Comparison of ENCODE assay signal across 26 mouse cellular contexts in genomic region chr1:134894803-134895202, GRCm38 (mm10).
"Had no signal": no experiment of that assay in that cellular context is flagged by ENCODE, and none has a peak within 500 bp of the region (broad histone marks: within the 10 kb centered on the region; RNA-seq: fewer than 3 reads in every experiment).

No protein-coding gene starts in this region.

- H3K9ac ChIP-seq: embryonic facial prominence, embryonic 12.5 days; embryonic facial prominence, embryonic 13.5 days; embryonic facial prominence, embryonic 15.5 days; forebrain, embryonic 12.5 days; forebrain, embryonic 13.5 days; forebrain, embryonic 15.5 days; forebrain, postnatal 0 days had no signal

- H3K9me3 ChIP-seq: embryonic facial prominence, embryonic 10.5 days; embryonic facial prominence, embryonic 12.5 days; embryonic facial prominence, embryonic 13.5 days; embryonic facial prominence, embryonic 15.5 days; forebrain, embryonic 10.5 days; forebrain, embryonic 12.5 days; forebrain, embryonic 13.5 days; forebrain, embryonic 15.5 days; heart, embryonic 10.5 days had no signal

- H3K4me1 ChIP-seq: embryonic facial prominence, embryonic 10.5 days; embryonic facial prominence, embryonic 12.5 days; embryonic facial prominence, embryonic 13.5 days; embryonic facial prominence, embryonic 15.5 days; forebrain, embryonic 10.5 days; forebrain, embryonic 12.5 days; forebrain, embryonic 13.5 days; forebrain, embryonic 15.5 days; heart, embryonic 10.5 days had no signal

- DNase-seq: cerebellum, adult 18-20 months; cerebellum, adult 2 months; cerebellum, adult 8-10 months; cerebellum, adult 9-10 months; cerebellum, adult 9-11 months; cerebellum, postnatal 10 days; cerebellum, postnatal 14 days; cerebellum, postnatal 25 days; cerebellum, postnatal 36 days; embryo, embryonic 11 days; forebrain, postnatal 0 days; gastrocnemius, postnatal 36 days; heart, adult 18-20 months; heart, adult 2 months had no signal

- ATAC-seq: forebrain, embryonic 13.5 days; forebrain, embryonic 14.5 days; forebrain, embryonic 15.5 days; forebrain, embryonic 16.5 days; forebrain, postnatal 0 days had no signal

- H3K27me3 ChIP-seq: embryonic facial prominence, embryonic 12.5 days; embryonic facial prominence, embryonic 13.5 days; embryonic facial prominence, embryonic 15.5 days; forebrain, embryonic 12.5 days; forebrain, embryonic 13.5 days; forebrain, embryonic 15.5 days had no signal

- H3K4me2 ChIP-seq: embryonic facial prominence, embryonic 12.5 days; embryonic facial prominence, embryonic 13.5 days; embryonic facial prominence, embryonic 15.5 days; forebrain, embryonic 12.5 days; forebrain, embryonic 13.5 days; forebrain, embryonic 15.5 days had no signal

- H3K4me3 ChIP-seq: embryonic facial prominence, embryonic 10.5 days; embryonic facial prominence, embryonic 12.5 days; embryonic facial prominence, embryonic 13.5 days; embryonic facial prominence, embryonic 15.5 days; erythroblast, embryonic 14.5 days; forebrain, embryonic 10.5 days; forebrain, embryonic 12.5 days; forebrain, embryonic 13.5 days; forebrain, embryonic 15.5 days; heart, adult 2 months; heart, embryonic 10.5 days had no signal

- H3K27ac ChIP-seq: embryonic facial prominence, embryonic 10.5 days; embryonic facial prominence, embryonic 12.5 days; embryonic facial prominence, embryonic 13.5 days; embryonic facial prominence, embryonic 15.5 days; forebrain, embryonic 10.5 days; forebrain, embryonic 12.5 days; forebrain, embryonic 13.5 days; forebrain, embryonic 15.5 days; heart, adult 2 months; heart, embryonic 10.5 days had no signal
